Mouse (Mus musculus) left cerebral cortex, postnatal 14 days (tissue): ENCODE results near the gene Kcnb1. TPM values are rescaled to one million over a fixed set of nuclear protein-coding genes. Genes with fewer than 3 reads are reported as not detected.

Source experiments
- DNase-seq, 2 experiments: peaks; one replicate each; pipeline ENCODE4 v3.0.0; 2021 to 2022; ENCODE audit warnings: low spot score in 2 of 2, mixed read lengths in 1 of 2
- intact Hi-C: fragments of 180-260 bp; cut with DNase I; formaldehyde crosslinking; loops from one replicate; pipeline ENCODE4 v1.15.1; 2025
- total RNA-seq, 2 experiments: library from RNA; stranded (reverse); gene quantifications; 2 replicates each; pipeline ENCODE4 v1.2.3; 2021

The Kcnb1 gene
- total RNA-seq, 2 experiments from 2014 or later: 149 to 157 TPM

DNA sequence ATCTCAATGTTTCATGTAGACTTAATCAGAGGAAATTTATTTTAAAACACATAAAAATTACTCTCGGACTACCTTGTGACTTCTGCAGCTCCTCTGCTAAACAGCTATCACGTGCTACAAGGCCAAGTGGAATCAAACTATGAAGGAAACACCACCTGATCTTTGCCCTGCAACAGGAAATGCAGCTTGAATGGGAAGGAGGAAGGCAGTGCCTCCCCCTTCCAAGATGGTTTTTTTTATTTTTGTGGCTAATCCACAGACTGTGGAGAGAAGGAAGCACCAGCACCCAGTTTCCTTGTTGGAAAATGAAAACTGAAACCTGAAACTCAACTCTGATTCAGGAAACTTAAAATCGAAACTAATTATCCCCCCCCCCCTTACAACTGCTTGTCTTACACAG, 131.8 kb downstream of the Kcnb1 start:
- no peak for DNase-seq
- intact Hi-C loops: no loop called here

DNA sequence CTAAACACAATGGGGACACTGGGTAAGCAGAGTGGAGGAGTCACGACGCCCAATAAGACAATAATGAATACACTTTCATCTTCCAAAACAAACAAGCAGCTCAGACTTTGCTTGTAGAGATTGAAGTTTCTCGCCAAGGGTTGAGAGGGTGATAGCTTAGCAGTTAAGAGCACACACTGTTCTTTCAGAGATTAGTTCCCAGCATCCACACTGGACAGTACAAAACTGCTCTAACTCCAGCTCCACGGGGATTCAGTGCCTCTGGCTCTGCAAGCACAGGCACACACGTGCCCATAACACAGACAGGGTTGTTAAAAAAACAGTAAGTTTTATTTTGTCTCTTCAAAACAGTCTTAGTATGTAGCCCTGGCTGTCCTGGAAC, 133.0 kb downstream of the Kcnb1 start:
- intact Hi-C loops: no loop called here
- DNase-seq: no peak

- intact Hi-C loops: no loop called here
- DNase-seq: no peak
Observed at GRCm38 (mm10) chr2:167056210-167056941, 133.6 kb downstream of the Kcnb1 start.

- intact Hi-C loops: no loop called here
- DNase-seq: no peak
Observed at GRCm38 (mm10) chr2:167055386-167055785, 134.6 kb downstream of the Kcnb1 start.

GRCm38 (mm10) chr2:167053127-167053844, 136.7 kb downstream of the Kcnb1 start:
- DNase-seq: no peak
- intact Hi-C loops: no loop called here

GRCm38 (mm10) chr2:167048698-167049358, 141.1 kb downstream of the Kcnb1 start:
- intact Hi-C loops: no loop called here
- no peak for DNase-seq

GRCm38 (mm10) chr2:167048223-167048622, 141.7 kb downstream of the Kcnb1 start:
- no peak for DNase-seq

More at GRCm38 (mm10) chr2:167048223-167048622, 141.7 kb downstream of the Kcnb1 start:
- intact Hi-C loops: no loop called here

Other genes with a start within 250 kb of the Kcnb1 start
- gene Stau1, start 193.9 kb downstream of the Kcnb1 start, total RNA-seq: 10 to 100 TPM; 63.1 to 68.6 TPM
- gene Ddx27, start 175.0 kb downstream of the Kcnb1 start, total RNA-seq: 10 to 100 TPM; 29.0 to 31.3 TPM
- gene Znfx1, start 127.1 kb downstream of the Kcnb1 start, total RNA-seq: 10 to 100 TPM; 41.5 to 43.9 TPM
- 1 to 10 TPM; 2.7 to 3.2 TPM for gene Ptgis, start 50.4 kb upstream of the Kcnb1 start, total RNA-seq
- 10 to 100 TPM; 63.0 to 64.9 TPM for gene B4galt5, start 159.0 kb upstream of the Kcnb1 start, total RNA-seq
- gene Slc9a8, start 231.6 kb upstream of the Kcnb1 start, total RNA-seq: 10 to 100 TPM; 31.2 to 32.9 TPM